Mouse (Mus musculus): Measurements from ENCODE around the gene Ccdc153.

DNA sequence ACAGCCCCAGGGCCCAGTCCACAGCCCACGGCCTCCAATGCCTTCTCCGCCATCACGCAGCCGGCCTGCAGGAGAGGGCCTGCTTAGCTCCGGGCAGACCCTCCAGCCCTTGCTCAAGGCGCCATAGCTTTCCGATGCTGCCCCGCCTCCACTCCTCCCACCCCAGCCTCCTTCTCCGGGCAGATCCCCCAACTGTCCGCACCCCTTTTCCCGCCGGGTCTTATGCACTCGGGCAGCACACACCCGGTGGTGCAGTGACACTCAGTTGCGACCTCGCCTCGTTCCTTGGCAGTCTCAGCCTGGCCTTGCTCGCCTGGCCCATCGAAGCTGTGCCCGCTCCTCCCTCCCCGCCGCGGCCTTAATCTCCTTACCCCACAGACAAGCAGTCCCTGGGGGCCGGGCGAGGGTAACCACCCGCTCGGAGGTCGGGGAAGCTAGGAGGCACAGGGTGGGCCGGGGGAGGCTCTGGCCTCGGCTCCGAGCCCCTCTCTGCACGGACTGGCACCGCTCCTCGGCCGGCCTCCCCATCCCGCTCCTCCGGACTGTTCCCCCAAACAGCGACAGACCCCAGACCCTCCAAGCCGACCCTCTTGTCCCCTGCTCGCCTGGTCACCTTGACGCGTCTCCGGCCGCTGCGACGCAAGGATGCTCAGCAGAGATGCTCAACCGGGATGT lies 47.1 kb downstream of the Ccdc153 start:
- TF ChIP-seq CTCF (IDR thresholded peaks at IDR 0.05; ENCODE audit: low read depth, low read length) (no peak), POLR2A (IDR thresholded peaks at IDR 0.05; ENCODE audit: borderline replicate concordance, low read depth, low read length) (no peak)

Data from bone marrow macrophage, adult 2 months (primary cell).